Mouse (Mus musculus) skeletal muscle tissue, adult 2 months (tissue): Measurements from ENCODE around the gene Pcyt1a.
"Not testable (repeated sequence)": the region's sequence is repeated elsewhere in the genome, so short reads cannot be mapped to it uniquely, and the experiment has no call there.

Experiments used
- DNase-seq: peaks from one replicate; pipeline ENCODE4 v3.0.0-alpha.2; 2012; ENCODE audit warnings: low read depth, low spot score

Gene Pcyt1a

GRCm38 (mm10) chr16:32433138-32433537 lies 2.4 kb downstream of the Pcyt1a start:
- no peak for DNase-seq

- peak; percentile 87 for DNase-seq
These were observed 3.3 kb downstream of the Pcyt1a start for GRCm38 (mm10) chr16:32434066-32434465.

- DNase-seq: no peak
These were observed 4.0 kb downstream of the Pcyt1a start for GRCm38 (mm10) chr16:32434691-32435090.

- DNase-seq: no peak
These were observed 5.9 kb downstream of the Pcyt1a start for GRCm38 (mm10) chr16:32436657-32437056.

GRCm38 (mm10) chr16:32437266-32437665 lies 6.5 kb downstream of the Pcyt1a start:
- DNase-seq: peak; percentile 59

GRCm38 (mm10) chr16:32441432-32441831 lies 10.7 kb downstream of the Pcyt1a start:
- DNase-seq: no peak

- DNase-seq: not testable (repeated sequence)
These were observed 13.9 kb downstream of the Pcyt1a start for GRCm38 (mm10) chr16:32444615-32445014.

GRCm38 (mm10) chr16:32445558-32445957 lies 14.8 kb downstream of the Pcyt1a start:
- no peak for DNase-seq

- DNase-seq: no peak
These were observed 15.9 kb downstream of the Pcyt1a start for GRCm38 (mm10) chr16:32446563-32447138.

GRCm38 (mm10) chr16:32449665-32450064 lies 18.9 kb downstream of the Pcyt1a start:
- DNase-seq: no peak

- DNase-seq: no peak
These were observed 19.4 kb downstream of the Pcyt1a start for GRCm38 (mm10) chr16:32450133-32450532.

GRCm38 (mm10) chr16:32453102-32453501 lies 22.4 kb downstream of the Pcyt1a start:
- DNase-seq: no peak

- no peak for DNase-seq
These were observed 23.9 kb downstream of the Pcyt1a start for GRCm38 (mm10) chr16:32454646-32455045.

GRCm38 (mm10) chr16:32456086-32456485 lies 25.4 kb downstream of the Pcyt1a start:
- DNase-seq: no peak

- no peak for DNase-seq
These were observed 26.0 kb downstream of the Pcyt1a start for GRCm38 (mm10) chr16:32456761-32457160.

GRCm38 (mm10) chr16:32457589-32458386 lies 27.1 kb downstream of the Pcyt1a start:
- peak; percentile 84 for DNase-seq

- no peak for DNase-seq
These were observed 29.8 kb downstream of the Pcyt1a start for GRCm38 (mm10) chr16:32460518-32460917.

- DNase-seq: no peak
These were observed 31.0 kb downstream of the Pcyt1a start for GRCm38 (mm10) chr16:32461713-32462112.

- DNase-seq: no peak
These were observed 32.2 kb downstream of the Pcyt1a start for GRCm38 (mm10) chr16:32462950-32463349.

- no peak for DNase-seq
These were observed 32.7 kb downstream of the Pcyt1a start for GRCm38 (mm10) chr16:32463426-32463825.

- DNase-seq: no peak
These were observed 34.2 kb downstream of the Pcyt1a start for GRCm38 (mm10) chr16:32464908-32465307.

GRCm38 (mm10) chr16:32468488-32468887 lies 37.8 kb downstream of the Pcyt1a start:
- no peak for DNase-seq

- no peak for DNase-seq
These were observed 38.8 kb downstream of the Pcyt1a start for GRCm38 (mm10) chr16:32469404-32470105.
